Mouse (Mus musculus) midbrain, embryonic 15.5 days (tissue): ENCODE results near the gene Zfyve27. TPM values are rescaled to one million over a fixed set of nuclear protein-coding genes. Genes with fewer than 3 reads are reported as not detected.

Source experiments
- ATAC-seq: fragments of 200-750 bp; cut with Nextera tagmentation; replicated peaks from 2 replicates; pipeline ENCODE4 v1.8.0; 2017; ENCODE audit warnings: moderate TSS enrichment
- H3K27ac ChIP-seq: fragments of 300-500 bp; sonication (generic); 2 replicates; pipeline ENCODE4 v1.5.1; 2015; ENCODE audit warnings: mild to moderate bottlenecking, inconsistent platforms
- H3K27me3 ChIP-seq: fragments of 300-500 bp; sonication (generic); replicated peaks from 2 replicates; pipeline ENCODE4 v1.6.1; 2015; ENCODE audit warnings: inconsistent platforms
- H3K36me3 ChIP-seq: fragments of 300-500 bp; sonication (generic); replicated peaks from 2 replicates; pipeline ENCODE4 v1.6.1; 2015; ENCODE audit warnings: inconsistent platforms
- H3K4me1 ChIP-seq: fragments of 300-500 bp; sonication (generic); 2 replicates; pipeline ENCODE4 v1.6.1; 2015; ENCODE audit warnings: inconsistent platforms
- H3K4me2 ChIP-seq: fragments of 300-500 bp; sonication (generic); 2 replicates; pipeline ENCODE4 v1.6.1; 2015; ENCODE audit warnings: inconsistent platforms, mild to moderate bottlenecking, moderate library complexity
- H3K4me3 ChIP-seq: fragments of 300-500 bp; sonication (generic); 2 replicates; pipeline ENCODE4 v1.5.1; 2015; ENCODE audit warnings: mild to moderate bottlenecking, inconsistent platforms
- H3K9ac ChIP-seq: fragments of 300-500 bp; sonication (generic); 2 replicates; pipeline ENCODE4 v1.6.1; 2015; ENCODE audit warnings: mild to moderate bottlenecking, inconsistent platforms
- H3K9me3 ChIP-seq: fragments of 300-500 bp; sonication (generic); 2 replicates; pipeline ENCODE4 v1.6.1; 2016; ENCODE audit warnings: inconsistent platforms
- WGBS: fragments of 180-500 bp; shearing (Covaris S2); methylation state at CpG from one replicate; pipeline ENCODE4 v1.1.7; 2015; ENCODE audit warnings: mixed read lengths; 5-methylcytosine and 5-hydroxymethylcytosine counted together
- polyA plus RNA-seq: library from polyadenylated mRNA; unstranded; fragments of >200 nt; fragmentation: Nextera tagmentation; extraction: Ambion mirVana; gene quantifications from 2 replicates; pipeline ENCODE4 v1.2.1, GENCODE M21; 2015

Gene Zfyve27
- polyA plus RNA-seq, 1 experiment from 2014 or later: 70.3 TPM

DNA sequence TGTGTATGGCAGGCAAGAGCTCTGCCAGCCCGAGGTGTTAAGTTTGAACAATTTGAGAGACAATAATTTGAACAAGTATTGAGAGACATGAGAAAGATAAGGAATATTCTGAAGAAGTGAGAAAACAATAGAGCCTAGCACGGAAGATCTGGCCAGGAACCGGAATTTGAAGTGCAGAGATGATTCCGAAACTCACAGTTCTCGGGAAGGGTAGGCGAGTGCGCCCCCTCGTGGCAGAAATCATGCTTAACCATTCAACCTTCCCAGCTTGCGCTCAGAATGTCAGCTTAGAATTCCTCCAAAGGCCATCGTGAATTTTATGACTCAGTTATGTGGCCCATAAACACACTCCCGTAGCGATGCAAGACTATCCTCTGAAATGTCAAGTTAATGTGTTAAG is 2.4 kb downstream of the Zfyve27 start:
- Histone ChIP-seq H3K9me3 (no peaks in the 10 kb centered on the region), H3K36me3 (no peaks in the 10 kb centered on the region), H3K27me3 (peaks cover 29% of the 10 kb centered on the region), H3K4me1 (peaks cover 7% of the 10 kb centered on the region), H3K9ac (0 out of 2 replicates have a peak overlapping the region, but pooled peaks have one; percentile 7), H3K27ac (no peak overlapping the region), H3K4me3 (no peak overlapping the region), H3K4me2 (peak overlapping the region; percentile 32)
- ATAC-seq: no peak
- 2% methylated on average over 12 of the region's 12 CpGs for WGBS

DNA sequence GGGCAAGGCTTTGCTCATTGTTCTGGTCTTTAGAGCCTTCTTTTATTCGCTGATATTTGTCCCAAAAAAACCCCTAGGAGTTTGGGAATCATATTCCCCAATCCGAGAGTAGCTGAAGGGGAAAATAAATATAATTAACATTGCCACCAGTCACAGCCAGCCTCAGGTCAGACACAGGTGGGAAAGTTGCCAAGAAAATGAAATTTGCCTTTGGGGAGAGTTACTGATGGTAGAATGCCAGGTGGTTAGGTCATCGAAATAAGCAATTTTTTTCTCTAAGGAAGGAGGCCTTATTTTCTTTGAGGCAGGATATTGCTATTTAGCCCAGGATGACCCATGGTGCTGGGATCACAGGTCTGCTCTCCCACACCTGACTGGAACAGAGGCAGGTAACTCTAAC is 3.0 kb downstream of the Zfyve27 start:
- H3K4me1 ChIP-seq: peaks cover 13% of the 10 kb centered on the region
- H3K36me3 ChIP-seq: no peaks in the 10 kb centered on the region
- H3K9ac ChIP-seq: no peak overlapping the region
- no peak for ATAC-seq
- no peak overlapping the region for H3K4me2 ChIP-seq
- WGBS: 51% methylated on average over 3 of the region's 3 CpGs
- H3K27ac ChIP-seq: no peak overlapping the region
- H3K27me3 ChIP-seq: peaks cover 29% of the 10 kb centered on the region
- no peaks in the 10 kb centered on the region for H3K9me3 ChIP-seq
- no peak overlapping the region for H3K4me3 ChIP-seq

GRCm38 (mm10) chr19:42167489-42167888 is 3.7 kb downstream of the Zfyve27 start:
- no peak overlapping the region for H3K9ac ChIP-seq
- H3K4me2 ChIP-seq: no peak overlapping the region

DNA sequence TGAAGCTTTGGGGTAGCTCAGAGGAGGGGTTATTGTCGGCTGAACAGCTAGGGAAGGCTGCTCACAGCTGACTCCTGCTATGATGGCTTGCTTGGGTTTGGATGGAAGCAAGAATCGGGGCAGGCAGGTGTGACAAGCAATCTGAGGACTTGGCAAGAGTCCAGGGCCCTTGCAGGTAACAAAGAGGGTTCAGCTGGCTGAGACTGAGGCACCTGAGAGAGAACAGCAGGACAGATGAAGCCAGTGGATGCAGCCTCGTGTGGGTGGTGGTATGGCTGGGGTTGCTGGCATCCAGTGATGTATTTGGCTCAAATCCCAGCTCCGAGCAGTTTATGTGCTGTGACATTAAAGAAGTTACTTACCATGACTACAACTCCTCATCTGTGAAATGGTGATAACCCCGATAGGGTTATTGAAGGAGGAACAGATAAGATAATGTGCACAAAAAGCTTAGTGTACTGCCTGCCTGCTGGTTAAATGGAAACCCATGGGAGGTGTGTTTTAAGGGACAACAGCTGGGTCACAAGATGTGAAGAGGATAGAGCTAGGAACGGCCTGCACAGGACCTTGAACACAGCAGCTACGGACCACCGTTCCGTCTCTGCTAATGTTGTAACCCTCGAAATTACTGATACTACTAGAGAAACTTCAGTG is 5.7 kb downstream of the Zfyve27 start:
- Histone ChIP-seq H3K27me3 (peaks cover 29% of the 10 kb centered on the region), H3K27ac (no peak overlapping the region), H3K9me3 (no peaks in the 10 kb centered on the region), H3K36me3 (no peaks in the 10 kb centered on the region), H3K9ac (no peak overlapping the region), H3K4me1 (peaks cover 24% of the 10 kb centered on the region), H3K4me2 (peak overlapping the region; percentile 90; the same call in 1 of the 2 replicates), H3K4me3 (no peak overlapping the region)
- no peak for ATAC-seq
- 67% methylated on average over 10 of the region's 10 CpGs for WGBS

More at GRCm38 (mm10) chr19:42167489-42167888, 3.7 kb downstream of the Zfyve27 start:
- Histone ChIP-seq H3K36me3 (no peaks in the 10 kb centered on the region), H3K27me3 (peaks cover 29% of the 10 kb centered on the region), H3K9me3 (no peaks in the 10 kb centered on the region), H3K4me3 (no peak overlapping the region), H3K27ac (no peak overlapping the region), H3K4me1 (peaks cover 18% of the 10 kb centered on the region)
- WGBS: 68% methylated on average over 9 of the region's 9 CpGs
- no peak for ATAC-seq

DNA sequence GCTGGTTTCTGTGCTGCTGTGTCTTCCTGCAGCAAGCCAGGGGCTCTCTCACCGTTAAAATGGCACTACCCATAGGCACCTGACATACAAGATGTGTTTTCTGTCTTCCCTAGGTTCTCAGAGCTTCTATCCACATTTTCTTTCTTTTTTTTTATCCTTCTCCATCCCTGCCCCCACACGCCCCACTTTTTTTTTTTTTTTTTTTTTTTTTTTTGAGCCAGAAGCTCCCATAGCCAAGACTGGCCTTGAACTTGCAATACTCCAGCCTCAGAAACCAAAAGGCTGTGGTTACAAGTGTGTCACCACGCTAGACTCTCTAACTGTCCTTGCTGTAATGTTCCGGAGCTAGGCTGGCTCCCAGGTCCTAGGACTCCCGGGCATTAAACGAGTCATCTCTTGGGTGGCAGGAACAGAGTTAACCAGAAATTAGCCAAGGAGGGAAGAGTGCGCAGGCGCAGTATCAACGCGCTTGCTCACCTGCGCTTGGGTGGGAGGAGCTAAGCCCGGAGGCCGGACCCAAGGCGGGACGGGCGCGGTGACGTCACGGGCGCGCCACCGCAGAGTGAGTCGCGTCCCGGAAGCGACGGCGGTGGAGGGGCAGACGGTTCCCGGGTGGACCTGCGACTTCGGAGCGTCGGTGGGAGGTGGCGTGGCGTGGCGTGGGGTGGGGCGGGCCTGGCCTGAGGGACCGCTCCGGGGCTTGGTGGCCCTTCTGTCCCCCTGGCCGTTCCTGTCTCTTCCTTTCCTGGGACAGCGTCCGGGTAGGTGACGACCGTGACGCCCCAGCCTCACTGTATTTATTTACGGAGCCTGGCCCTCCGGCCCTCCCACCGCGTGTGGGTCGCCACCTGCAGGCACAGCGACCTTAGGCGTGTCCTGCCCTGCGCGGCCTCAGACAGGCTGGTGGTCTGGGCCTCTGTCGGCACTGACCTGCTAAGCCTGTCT is 6.5 kb downstream of the Zfyve27 start:
- 2% methylated on average over 53 of the region's 56 CpGs for WGBS
- Histone ChIP-seq H3K4me1 (peaks cover 24% of the 10 kb centered on the region), H3K9ac (peak overlapping the region; percentile 83), H3K27me3 (peaks cover 25% of the 10 kb centered on the region), H3K9me3 (no peaks in the 10 kb centered on the region), H3K27ac (peak overlapping the region; percentile 60), H3K36me3 (no peaks in the 10 kb centered on the region), H3K4me3 (peak overlapping the region; percentile 83), H3K4me2 (peak overlapping the region; percentile 90)
- ATAC-seq: peak; percentile 94

DNA sequence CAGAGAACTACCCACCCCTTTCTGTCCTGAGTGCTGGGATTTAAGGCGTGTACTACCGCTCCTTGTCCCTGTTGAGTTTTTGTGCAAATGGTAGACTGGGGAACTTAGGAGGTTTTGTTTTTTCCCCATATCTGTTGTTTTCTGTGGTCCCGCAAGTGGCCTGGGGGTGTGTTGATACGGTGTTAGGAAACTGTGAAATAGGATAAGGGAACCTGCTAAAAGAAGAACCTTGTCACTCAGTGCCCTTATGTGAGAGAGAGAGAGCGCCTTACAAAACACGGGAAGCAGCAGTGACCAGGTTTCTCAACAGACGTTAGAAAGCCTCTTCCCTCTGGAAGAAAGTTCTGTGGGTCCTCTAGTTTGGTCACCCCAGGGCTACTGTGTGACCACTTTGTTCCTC is 13.1 kb downstream of the Zfyve27 start:
- Histone ChIP-seq H3K27me3 (no peaks in the 10 kb centered on the region), H3K9ac (no peak overlapping the region), H3K4me1 (peaks cover 12% of the 10 kb centered on the region), H3K4me3 (no peak overlapping the region), H3K9me3 (no peaks in the 10 kb centered on the region), H3K27ac (no peak overlapping the region), H3K4me2 (no peak overlapping the region), H3K36me3 (peaks cover 17% of the 10 kb centered on the region; the same call in 1 of the 2 replicates)
- 74% methylated on average over 7 of the region's 7 CpGs for WGBS
- no peak for ATAC-seq

DNA sequence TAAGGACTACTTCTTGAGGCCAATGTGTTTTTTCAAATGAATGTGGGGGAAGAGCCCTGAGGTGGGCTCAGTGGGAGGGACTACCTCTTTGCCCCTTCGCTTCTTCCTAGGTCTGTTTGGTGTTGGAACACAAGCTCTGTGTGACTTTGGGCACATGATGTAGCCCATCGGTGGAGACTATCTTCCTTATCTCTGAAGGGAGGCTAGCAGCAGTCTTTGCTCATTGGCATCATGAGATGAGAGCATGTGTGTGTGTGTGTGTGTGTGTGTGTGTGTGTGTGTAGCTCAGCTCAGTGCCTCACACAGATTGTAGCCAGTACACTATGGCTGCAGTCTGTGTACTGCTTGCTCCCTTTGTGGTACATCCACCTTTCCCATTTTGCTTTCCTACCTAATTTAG is 13.7 kb downstream of the Zfyve27 start:
- H3K9ac ChIP-seq: no peak overlapping the region
- H3K4me1 ChIP-seq: peaks cover 8% of the 10 kb centered on the region
- 93% methylated on average over 2 of the region's 2 CpGs for WGBS
- ATAC-seq: no peak
- H3K4me3 ChIP-seq: no peak overlapping the region
- H3K9me3 ChIP-seq: no peaks in the 10 kb centered on the region
- H3K4me2 ChIP-seq: no peak overlapping the region
- H3K27ac ChIP-seq: no peak overlapping the region
- peaks cover 17% of the 10 kb centered on the region; the same call in 1 of the 2 replicates for H3K36me3 ChIP-seq
- H3K27me3 ChIP-seq: no peaks in the 10 kb centered on the region

- Histone ChIP-seq H3K9ac (no peak overlapping the region), H3K4me2 (no peak overlapping the region), H3K4me1 (0 out of 2 replicates have a peak, but pooled peaks cover 2% of the 10 kb centered on the region), H3K4me3 (no peak overlapping the region), H3K27me3 (no peaks in the 10 kb centered on the region), H3K27ac (no peak overlapping the region), H3K36me3 (peaks cover 31% of the 10 kb centered on the region; the same call in 1 of the 2 replicates), H3K9me3 (no peaks in the 10 kb centered on the region)
- ATAC-seq: no peak
- WGBS: 89% methylated on average over 14 of the region's 14 CpGs
Measured at GRCm38 (mm10) chr19:42179356-42179755, 15.6 kb downstream of the Zfyve27 start.

DNA sequence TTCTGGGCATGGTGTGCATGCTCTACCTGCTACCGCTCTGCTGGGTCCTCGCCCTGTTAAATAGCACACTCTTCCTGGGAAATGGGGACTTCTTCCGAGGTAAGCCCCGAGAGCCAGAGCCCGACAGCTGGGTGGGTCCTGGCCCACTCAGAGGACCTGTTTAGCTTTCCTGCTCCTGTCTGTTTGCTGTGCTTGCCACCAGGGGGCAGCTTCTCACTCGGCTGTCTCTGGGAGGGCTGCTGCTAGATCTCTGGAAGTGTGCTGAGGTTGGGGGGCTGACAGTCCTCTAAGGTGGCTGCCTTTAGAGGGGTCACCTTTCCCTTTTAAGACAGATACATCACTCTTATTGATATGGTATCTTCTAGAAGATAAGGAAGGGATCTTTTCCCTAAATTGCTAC is 18.9 kb downstream of the Zfyve27 start:
- Histone ChIP-seq H3K4me3 (no peak overlapping the region), H3K27ac (no peak overlapping the region), H3K4me2 (no peak overlapping the region), H3K9ac (no peak overlapping the region), H3K27me3 (no peaks in the 10 kb centered on the region), H3K9me3 (no peaks in the 10 kb centered on the region), H3K4me1 (no peaks in the 10 kb centered on the region), H3K36me3 (peaks cover 45% of the 10 kb centered on the region; the same call in 1 of the 2 replicates)
- 65% methylated on average over 6 of the region's 6 CpGs for WGBS
- no peak for ATAC-seq

GRCm38 (mm10) chr19:42189735-42190134 is 26.0 kb downstream of the Zfyve27 start:
- Histone ChIP-seq H3K4me1 (no peaks in the 10 kb centered on the region), H3K4me3 (no peak overlapping the region), H3K9ac (no peak overlapping the region), H3K36me3 (peaks cover 26% of the 10 kb centered on the region), H3K27ac (no peak overlapping the region), H3K9me3 (no peaks in the 10 kb centered on the region), H3K27me3 (no peaks in the 10 kb centered on the region), H3K4me2 (no peak overlapping the region)
- ATAC-seq: no peak
- 91% methylated on average over 4 of the region's 4 CpGs for WGBS

GRCm38 (mm10) chr19:42190494-42190893 is 26.7 kb downstream of the Zfyve27 start:
- H3K4me3 ChIP-seq: no peak overlapping the region
- H3K27ac ChIP-seq: no peak overlapping the region
- peaks cover 23% of the 10 kb centered on the region for H3K36me3 ChIP-seq
- no peak overlapping the region for H3K4me2 ChIP-seq
- no peak overlapping the region for H3K9ac ChIP-seq
- WGBS: 19% methylated on average over 5 of the region's 5 CpGs
- peak; percentile 66 for ATAC-seq
- H3K4me1 ChIP-seq: no peaks in the 10 kb centered on the region
- no peaks in the 10 kb centered on the region for H3K27me3 ChIP-seq
- no peaks in the 10 kb centered on the region for H3K9me3 ChIP-seq

DNA sequence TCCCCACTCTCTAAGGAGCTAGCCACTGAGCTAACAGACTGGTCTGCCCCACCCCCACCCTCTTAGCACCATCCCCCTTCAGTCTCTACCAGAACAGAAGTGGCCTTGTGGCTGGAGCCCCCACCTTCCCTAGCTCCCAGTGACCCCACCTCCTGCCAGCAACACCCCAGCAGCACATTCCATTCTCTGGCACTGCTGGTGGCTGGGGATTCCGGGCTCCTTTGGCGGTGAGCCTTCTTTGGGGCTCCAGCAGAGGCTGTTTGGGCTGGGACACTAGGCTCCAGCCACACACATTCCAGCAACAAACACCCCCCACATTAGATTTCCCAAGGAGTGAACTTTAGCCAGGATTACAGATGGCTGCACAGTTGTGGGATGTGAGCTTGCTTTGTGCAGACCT is 29.6 kb downstream of the Zfyve27 start:
- no peak overlapping the region for H3K4me2 ChIP-seq
- no peak for ATAC-seq
- H3K27me3 ChIP-seq: no peaks in the 10 kb centered on the region
- no peak overlapping the region for H3K9ac ChIP-seq
- H3K9me3 ChIP-seq: no peaks in the 10 kb centered on the region
- no peak overlapping the region for H3K27ac ChIP-seq
- H3K36me3 ChIP-seq: peaks cover 14% of the 10 kb centered on the region
- no peak overlapping the region for H3K4me3 ChIP-seq
- WGBS: 72% methylated on average over 2 of the region's 2 CpGs
- H3K4me1 ChIP-seq: no peaks in the 10 kb centered on the region
